Mouse (Mus musculus) embryo, embryonic 10 days (tissue): ENCODE measurements around the gene Spock1.
A peak's percentile ranks its signal among the peaks of the same experiment; 100 is the strongest.

Experiments used
- DNase-seq: peaks from one replicate; pipeline ENCODE4 v3.0.0-alpha.2; 2015; ENCODE audit warnings: low spot score

Gene Spock1

GRCm38 (mm10) chr13:57654362-57654761 lies 253.8 kb downstream of the Spock1 start:
- DNase-seq = no peak

GRCm38 (mm10) chr13:57651236-57651635 lies 256.9 kb downstream of the Spock1 start:
- no peak for DNase-seq

GRCm38 (mm10) chr13:57648784-57649183 lies 259.3 kb downstream of the Spock1 start:
- DNase-seq = no peak

GRCm38 (mm10) chr13:57647456-57647855 lies 260.7 kb downstream of the Spock1 start:
- DNase-seq = no peak

GRCm38 (mm10) chr13:57643036-57643435 lies 265.1 kb downstream of the Spock1 start:
- DNase-seq = no peak

- no peak for DNase-seq
Observed at GRCm38 (mm10) chr13:57641649-57642048, 266.5 kb downstream of the Spock1 start.

GRCm38 (mm10) chr13:57640968-57641367 lies 267.2 kb downstream of the Spock1 start:
- no peak for DNase-seq

- DNase-seq = no peak
Observed at GRCm38 (mm10) chr13:57638820-57639219, 269.3 kb downstream of the Spock1 start.

GRCm38 (mm10) chr13:57637606-57638132 lies 270.5 kb downstream of the Spock1 start:
- DNase-seq = no peak

- no peak for DNase-seq
Observed at GRCm38 (mm10) chr13:57637080-57637572, 271.0 kb downstream of the Spock1 start.

- no peak for DNase-seq
Observed at GRCm38 (mm10) chr13:57636196-57637015, 271.7 kb downstream of the Spock1 start.

GRCm38 (mm10) chr13:57630532-57630931 lies 277.6 kb downstream of the Spock1 start:
- no peak for DNase-seq

GRCm38 (mm10) chr13:57628218-57628617 lies 279.9 kb downstream of the Spock1 start:
- no peak for DNase-seq

GRCm38 (mm10) chr13:57626434-57626833 lies 281.7 kb downstream of the Spock1 start:
- no peak for DNase-seq

- DNase-seq = no peak
Observed at GRCm38 (mm10) chr13:57623909-57624481, 284.1 kb downstream of the Spock1 start.

- DNase-seq = no peak
Observed at GRCm38 (mm10) chr13:57619079-57619768, 288.9 kb downstream of the Spock1 start.

- no peak for DNase-seq
Observed at GRCm38 (mm10) chr13:57611326-57612171, 296.6 kb downstream of the Spock1 start.

- no peak for DNase-seq
Observed at GRCm38 (mm10) chr13:57609946-57610345, 298.2 kb downstream of the Spock1 start.

GRCm38 (mm10) chr13:57604437-57604836 lies 303.7 kb downstream of the Spock1 start:
- no peak for DNase-seq

- peak; percentile 41 for DNase-seq
Observed at GRCm38 (mm10) chr13:57603226-57603625, 304.9 kb downstream of the Spock1 start.

- DNase-seq = no peak
Observed at GRCm38 (mm10) chr13:57595761-57596051, 312.4 kb downstream of the Spock1 start.
